Mouse (Mus musculus): ENCODE data around the gene Aup1. TPM values are rescaled to one million over a fixed set of nuclear protein-coding genes. Genes with fewer than 3 reads are reported as not detected.

Aup1 gene
- polyA plus RNA-seq, 1 experiment, result 309 TPM

- no peak for DNase-seq (ENCODE audit: low read depth)
Observed at GRCm38 (mm10) chr6:83104158-83104557, 49.8 kb downstream of the Aup1 start.

Other genes starting within 250 kb of the Aup1 start
- gene Sema4f, start 114.8 kb upstream of the Aup1 start, polyA plus RNA-seq (2012; rRNA removed), result 0.62 and 0.66 TPM in 2 replicates
- 3.7 and 4.2 TPM in 2 replicates for gene M1ap, start 107.6 kb upstream of the Aup1 start, polyA plus RNA-seq (2012; rRNA removed)
- 26.9 and 28.3 TPM in 2 replicates for gene Dok1, start 21.1 kb upstream of the Aup1 start, polyA plus RNA-seq (2012; rRNA removed)
- gene Loxl3, start 20.3 kb upstream of the Aup1 start, polyA plus RNA-seq (2012; rRNA removed), result 9.8 and 12.1 TPM in 2 replicates
- 38.5 and 44.7 TPM in 2 replicates for gene Htra2, start 752 bp downstream of the Aup1 start, polyA plus RNA-seq (2012; rRNA removed)
- gene Dqx1, start 3.3 kb downstream of the Aup1 start, polyA plus RNA-seq (2012; rRNA removed), result 1.3 and 1.4 TPM in 2 replicates
- not detected in 2 replicates for gene Tlx2, start 15.8 kb downstream of the Aup1 start, polyA plus RNA-seq (2012; rRNA removed)
- gene Pcgf1, start 23.3 kb downstream of the Aup1 start, polyA plus RNA-seq (2012; rRNA removed), result 15.8 and 23.1 TPM in 2 replicates
- 1.9 and 2.5 TPM in 2 replicates for gene Lbx2, start 31.8 kb downstream of the Aup1 start, polyA plus RNA-seq (2012; rRNA removed)
- gene Ccdc142, start 47.1 kb downstream of the Aup1 start, polyA plus RNA-seq (2012; rRNA removed), result 5.8 and 6.5 TPM in 2 replicates
- gene Gm42688, start 47.1 kb downstream of the Aup1 start, polyA plus RNA-seq (2012; rRNA removed), result 4.0 and 4.4 TPM in 2 replicates
- 71.5 and 89.4 TPM in 2 replicates for gene Mrpl53, start 54.5 kb downstream of the Aup1 start, polyA plus RNA-seq (2012; rRNA removed)
- 55.3 and 56.3 TPM in 2 replicates for gene Mogs, start 61.0 kb downstream of the Aup1 start, polyA plus RNA-seq (2012; rRNA removed)
- 187 and 193 TPM in 2 replicates for gene Wbp1, start 67.0 kb downstream of the Aup1 start, polyA plus RNA-seq (2012; rRNA removed)
- 17.1 and 30.1 TPM in 2 replicates for gene Ino80b, start 70.9 kb downstream of the Aup1 start, polyA plus RNA-seq (2012; rRNA removed)
- 30.2 and 41.3 TPM in 2 replicates for gene Rtkn, start 80.9 kb downstream of the Aup1 start, polyA plus RNA-seq (2012; rRNA removed)
- gene Wdr54, start 101.9 kb downstream of the Aup1 start, polyA plus RNA-seq (2012; rRNA removed), result 2.9 and 3.6 TPM in 2 replicates
- 2.7 and 4.4 TPM in 2 replicates for gene 1700003E16Rik, start 101.9 kb downstream of the Aup1 start, polyA plus RNA-seq (2012; rRNA removed)
- gene Dctn1, start 111.4 kb downstream of the Aup1 start, polyA plus RNA-seq (2012; rRNA removed), result 101 and 114 TPM in 2 replicates
- 0.96 and 2.3 TPM in 2 replicates for gene Slc4a5, start 165.3 kb downstream of the Aup1 start, polyA plus RNA-seq (2012; rRNA removed)